Mouse (Mus musculus) heart, postnatal 25 days (tissue): ENCODE results near the gene Ribc2. TPM values are rescaled to one million over a fixed set of nuclear protein-coding genes. Genes with fewer than 3 reads are reported as not detected.
A peak's percentile ranks its signal among the peaks of the same experiment; 100 is the strongest.

Experiments used
- DNase-seq: peaks from one replicate; pipeline ENCODE4 v3.0.0; 2022; ENCODE audit warnings: low spot score
- intact Hi-C: fragments of 180-260 bp; cut with DNase I; formaldehyde crosslinking; loops from one replicate; pipeline ENCODE4 v1.15.1; 2025
- total RNA-seq, 2 experiments: library from RNA; stranded (reverse); gene quantifications; 2 replicates each; pipeline ENCODE4 v1.2.3; 2021

Gene Ribc2
- total RNA-seq: not detected

DNA sequence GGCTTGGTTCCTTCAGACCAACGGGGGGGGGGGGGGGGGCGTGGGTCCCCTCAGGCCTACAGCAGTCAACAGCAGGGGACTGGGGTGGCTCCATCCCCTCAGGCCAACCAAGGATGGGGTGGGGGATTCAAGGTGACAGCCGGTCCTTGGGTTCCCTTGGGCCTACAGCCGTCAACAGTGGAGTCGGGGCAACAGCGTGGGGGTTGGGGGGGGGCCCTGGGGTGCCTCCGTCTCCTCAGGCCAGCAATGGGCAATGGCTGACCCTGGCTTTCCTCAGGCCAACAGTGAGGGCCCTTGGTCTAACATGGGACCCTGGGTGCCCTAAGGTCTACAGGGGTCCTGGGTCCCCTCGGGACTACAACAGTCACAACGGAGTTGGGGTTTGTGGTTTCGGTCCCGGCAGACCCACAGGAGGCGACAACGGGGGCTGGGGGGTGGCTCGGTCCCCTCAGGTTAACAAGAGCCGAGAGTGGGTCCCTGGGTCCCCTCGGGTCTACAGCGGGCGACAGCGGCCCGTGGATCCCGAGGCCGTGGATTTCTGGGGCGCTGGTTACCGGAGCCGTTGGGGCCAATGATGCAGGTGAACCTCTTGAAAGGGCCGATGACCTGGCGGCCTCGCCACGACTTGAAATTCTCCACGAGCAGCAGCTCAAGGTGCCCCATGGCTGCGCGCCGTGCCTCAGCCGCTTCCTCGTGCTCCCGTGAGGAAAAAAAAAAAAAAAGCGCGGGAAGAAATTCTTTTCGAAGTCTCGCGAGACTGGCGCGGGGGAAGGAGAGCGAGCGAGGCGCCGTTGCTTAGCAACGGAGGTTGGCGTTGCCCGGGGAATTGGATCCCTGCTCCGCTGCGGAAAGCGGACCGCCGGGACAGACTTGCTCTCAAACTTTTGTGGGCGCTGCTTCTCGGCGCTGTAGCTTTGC lies at the start of gene Ribc2, which contains the start of gene Smc1b:
Ribc2 (plus strand) TSS at position 804 of the 918 bp plus-strand sequence.
Smc1b (minus strand) TSS at position 690 of the 918 bp plus-strand sequence.
- intact Hi-C loops: no loop called here

DNA sequence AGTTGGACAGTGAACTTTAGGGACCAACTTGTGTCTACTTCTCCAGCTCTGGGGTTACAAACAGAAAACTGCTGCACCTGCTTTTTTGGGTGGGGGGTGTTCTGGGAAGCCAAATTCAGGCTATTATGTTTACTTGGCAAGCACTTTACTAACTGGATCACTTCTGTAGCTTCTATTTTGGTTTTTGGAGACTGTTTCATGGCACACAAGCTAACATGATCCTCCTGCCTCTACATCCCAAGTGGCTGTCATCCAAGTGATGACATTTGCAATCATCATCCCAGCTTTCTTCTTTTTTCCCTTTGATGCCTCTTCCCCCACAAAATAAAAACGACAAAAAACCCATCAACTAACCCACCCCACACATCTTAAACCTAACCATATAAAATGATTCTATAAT lies 46.2 kb upstream of the Ribc2 start:
- intact Hi-C loops: no loop called here
- DNase-seq: no peak

More for the DNA sequence above, at the start of gene Ribc2, which contains the start of gene Smc1b:
- DNase-seq: no peak

DNA sequence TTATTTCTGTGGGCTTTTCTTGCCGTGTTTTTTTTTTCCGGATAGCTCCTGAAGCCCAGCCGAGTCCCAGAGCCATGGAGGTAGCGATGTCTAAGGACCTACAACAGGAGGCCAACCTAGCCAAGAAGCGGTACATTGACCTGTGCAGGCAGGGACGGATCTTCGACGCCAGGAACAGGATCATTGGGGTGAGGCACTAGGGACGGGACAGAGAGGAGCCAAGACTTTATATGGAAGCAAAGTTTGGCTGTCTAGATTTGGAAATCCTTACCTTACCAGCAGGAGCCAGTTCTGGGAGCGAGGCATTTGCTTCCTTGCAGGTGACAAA lies 279 bp downstream of the Ribc2 start:
- DNase-seq: no peak
- intact Hi-C loops: no loop called here

DNA sequence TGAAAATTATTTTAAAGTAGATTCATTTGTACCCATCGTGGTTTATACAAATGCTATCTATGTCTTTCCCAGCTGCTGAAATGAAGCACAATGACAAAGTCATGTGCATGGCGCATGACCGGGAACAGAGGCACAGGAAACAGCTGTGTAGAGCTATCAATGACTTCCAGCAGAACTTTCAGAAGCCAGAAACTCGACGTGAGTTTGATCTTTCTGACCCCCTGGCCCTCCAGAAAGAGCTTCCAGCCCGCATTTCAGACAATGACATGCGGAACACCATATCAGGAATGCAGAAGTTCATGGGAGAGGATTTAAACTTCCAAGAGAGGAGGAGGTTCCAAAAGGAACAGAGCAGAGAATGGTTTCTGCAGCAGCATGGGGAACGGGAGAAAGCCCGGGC lies 3.3 kb downstream of the Ribc2 start:
- intact Hi-C loops: no loop called here
- DNase-seq: no peak

DNA sequence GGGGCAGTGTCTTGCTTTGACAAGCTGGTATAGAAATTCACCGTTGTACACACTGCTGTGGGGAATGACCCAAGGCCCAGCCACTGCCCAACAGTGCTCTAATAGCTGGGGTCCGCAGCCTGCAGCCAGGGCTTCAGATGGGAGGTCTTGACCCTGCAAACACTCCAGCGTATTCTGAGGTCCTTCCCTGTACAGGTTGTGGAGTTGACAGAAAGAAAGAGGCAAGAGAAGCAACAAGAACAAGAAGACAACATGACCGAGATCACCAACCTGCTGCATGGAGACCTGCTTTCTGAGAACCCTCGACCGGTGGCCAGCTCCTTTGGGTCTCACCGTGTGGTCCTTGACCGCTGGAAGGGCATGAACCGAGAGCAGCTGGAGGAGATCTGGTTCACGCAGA lies 9.4 kb downstream of the Ribc2 start:
- DNase-seq: no peak
- intact Hi-C loops: no loop called here

DNA sequence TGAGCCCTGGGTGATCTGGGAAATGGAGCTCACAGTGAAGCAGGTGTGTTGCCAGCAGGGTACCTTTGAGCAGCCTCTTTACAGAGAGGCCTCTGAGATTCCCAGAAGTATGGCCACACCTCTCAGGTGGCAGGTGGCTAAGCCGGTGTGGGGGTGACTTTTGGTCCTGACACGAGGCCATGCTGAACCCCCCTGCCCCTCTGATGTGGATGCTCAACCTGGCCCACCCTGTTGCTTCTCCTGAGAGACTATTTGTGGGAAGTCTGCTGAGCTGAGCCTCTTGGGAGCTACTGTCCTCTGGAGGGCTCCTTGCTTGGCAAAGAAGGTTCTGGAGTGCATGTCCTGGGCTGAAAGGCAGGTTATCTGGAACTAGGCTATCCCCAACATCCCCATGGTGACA lies 10.6 kb downstream of the Ribc2 start:
- intact Hi-C loops: no loop called here
- no peak for DNase-seq

DNA sequence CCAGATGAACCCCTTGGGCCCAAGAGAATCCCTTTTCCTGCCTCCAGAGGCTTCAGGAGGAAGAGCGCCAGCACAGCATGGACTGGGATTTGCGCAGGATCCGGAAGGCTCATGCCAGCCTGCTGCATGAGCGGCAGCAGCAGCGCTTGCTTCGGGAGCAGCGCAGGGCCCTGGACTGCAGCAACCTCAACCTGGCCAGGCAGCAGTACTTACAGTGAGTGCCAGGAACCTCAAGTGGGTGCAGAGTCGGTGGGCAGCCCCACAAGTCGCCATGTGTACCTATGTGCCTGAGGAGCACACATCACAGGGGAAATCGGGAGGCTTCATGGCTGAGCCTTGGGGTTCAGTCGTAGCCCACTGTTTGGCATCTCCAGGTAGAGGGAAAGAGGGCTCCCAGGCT lies 11.3 kb downstream of the Ribc2 start:
- no peak for DNase-seq
- intact Hi-C loops: no loop called here

DNA sequence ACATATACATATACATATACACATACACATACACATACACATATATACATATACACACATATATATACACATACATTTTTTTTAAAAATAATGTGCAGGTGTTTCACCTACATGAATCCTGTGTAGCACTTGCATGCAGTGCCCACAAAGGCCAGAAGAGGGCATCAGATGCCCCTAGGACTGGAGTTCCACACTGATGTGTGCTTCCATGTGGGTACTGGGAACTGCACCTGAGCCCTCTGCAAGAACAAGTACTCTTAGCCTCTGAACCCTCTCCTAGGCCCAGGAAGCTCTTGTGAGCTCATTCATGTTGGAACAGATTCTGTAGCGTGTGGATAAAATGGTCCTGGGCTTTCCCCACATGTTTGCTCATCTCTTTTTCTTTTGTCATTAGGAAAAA lies 11.9 kb downstream of the Ribc2 start:
- intact Hi-C loops: no loop called here
- no peak for DNase-seq

DNA sequence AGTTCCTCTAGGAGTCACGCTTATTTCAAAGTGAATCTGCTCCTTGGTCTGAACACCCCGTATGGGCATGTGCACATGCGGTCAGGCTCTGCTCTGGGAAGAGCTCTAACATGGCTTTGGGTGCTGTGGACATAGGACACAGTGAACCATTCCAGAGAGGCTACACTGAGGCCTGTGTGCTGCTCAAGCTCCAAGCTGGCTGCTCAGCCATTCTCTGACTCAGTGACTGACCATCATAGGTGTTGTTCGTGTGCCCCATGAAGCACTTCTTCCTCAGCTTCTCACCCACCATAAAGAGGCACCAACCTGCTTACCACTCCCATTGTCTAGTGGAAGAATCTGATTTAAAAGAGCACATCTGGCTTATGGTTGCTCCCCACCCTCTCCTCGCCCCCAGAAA lies 12.4 kb downstream of the Ribc2 start:
- intact Hi-C loops: no loop called here
- DNase-seq: no peak

DNA sequence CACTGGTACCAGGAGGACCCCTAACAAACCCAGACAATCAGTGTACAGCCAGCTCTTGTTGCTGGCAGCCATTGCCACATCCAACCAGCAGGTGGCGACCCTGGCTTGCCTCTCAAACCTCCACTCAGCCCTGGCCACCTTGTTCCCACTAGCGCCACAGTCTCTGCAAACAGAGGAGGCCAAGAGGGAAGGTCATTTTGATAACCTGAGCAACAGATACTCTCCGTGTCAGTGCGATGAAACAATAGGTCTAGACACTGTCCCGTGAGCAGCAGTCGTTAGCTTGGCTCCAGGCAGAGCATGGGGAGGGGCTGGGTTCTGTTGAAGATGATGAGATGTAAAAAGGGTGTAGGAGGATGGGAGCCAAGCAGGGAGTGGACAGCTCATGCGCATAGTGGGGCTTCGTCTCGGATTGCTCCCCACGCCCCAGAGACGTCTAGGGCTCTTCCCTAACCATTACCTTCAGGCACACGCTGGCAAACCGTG lies 19.6 kb downstream of the Ribc2 start:
- peak; percentile 48 for DNase-seq
- intact Hi-C loops: loop anchor here (1.0 kb wide), 3 partner anchors 80 to 107 kb away; no protein-coding TSS in a partner anchor

DNA sequence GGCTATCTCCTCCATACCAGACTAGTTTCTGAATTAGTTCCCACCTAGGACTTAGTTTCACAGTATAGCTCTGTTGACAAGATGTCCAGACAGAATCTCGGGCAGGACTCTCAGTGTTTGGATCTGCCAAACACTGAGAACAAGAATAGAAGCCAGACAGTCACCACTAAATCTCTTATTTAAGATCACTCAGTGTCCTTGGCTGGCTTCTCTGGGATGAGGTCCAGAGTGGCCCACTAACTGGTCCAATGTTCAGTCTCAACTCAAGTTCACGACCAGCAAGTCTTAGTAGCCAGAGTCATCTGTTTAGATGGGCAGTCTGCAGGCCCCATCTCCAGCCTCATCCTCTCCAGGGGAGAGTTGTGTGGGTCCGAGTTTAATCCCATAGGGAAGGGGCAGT lies 20.7 kb downstream of the Ribc2 start:
- intact Hi-C loops: no loop called here
- DNase-seq: peak; percentile 52

DNA sequence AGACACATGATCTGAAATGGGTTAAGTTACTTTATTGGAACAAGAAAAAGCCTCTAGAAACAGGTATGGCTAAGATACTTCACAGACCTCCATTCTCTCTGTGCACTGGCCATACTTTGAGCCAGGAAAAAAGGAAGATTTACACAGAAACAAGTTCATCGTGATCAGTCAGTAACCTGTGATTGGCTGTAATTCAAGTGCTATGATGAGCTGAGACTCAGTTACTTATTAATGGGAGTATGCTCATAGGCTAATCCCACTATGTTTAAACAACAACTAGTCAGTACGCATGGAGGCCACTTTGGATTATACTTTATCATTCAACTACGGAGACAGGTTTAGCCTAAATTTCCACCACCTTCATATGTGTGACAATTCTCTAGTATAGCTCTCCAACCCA lies 22.2 kb downstream of the Ribc2 start:
- intact Hi-C loops: no loop called here
- no peak for DNase-seq

DNA sequence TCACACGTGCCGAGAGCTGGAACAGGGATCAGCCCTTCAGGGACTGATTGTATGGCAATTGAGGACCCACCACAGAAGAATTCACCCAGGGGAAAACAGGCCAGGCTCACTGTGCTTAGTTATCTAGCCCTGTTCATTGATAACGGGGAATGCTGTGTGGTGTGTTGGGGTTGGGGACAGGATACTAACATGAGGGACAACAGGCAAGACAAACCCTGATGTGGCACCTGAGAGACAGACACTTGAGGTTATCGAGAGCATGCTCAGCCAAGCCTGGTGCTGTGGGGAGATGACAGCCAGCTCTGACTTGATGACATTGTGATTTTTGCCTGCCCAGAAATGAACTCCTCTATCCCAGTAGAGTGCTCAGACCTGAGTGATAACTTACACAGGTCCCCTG lies 24.3 kb downstream of the Ribc2 start:
- intact Hi-C loops: no loop called here
- DNase-seq: no peak

DNA sequence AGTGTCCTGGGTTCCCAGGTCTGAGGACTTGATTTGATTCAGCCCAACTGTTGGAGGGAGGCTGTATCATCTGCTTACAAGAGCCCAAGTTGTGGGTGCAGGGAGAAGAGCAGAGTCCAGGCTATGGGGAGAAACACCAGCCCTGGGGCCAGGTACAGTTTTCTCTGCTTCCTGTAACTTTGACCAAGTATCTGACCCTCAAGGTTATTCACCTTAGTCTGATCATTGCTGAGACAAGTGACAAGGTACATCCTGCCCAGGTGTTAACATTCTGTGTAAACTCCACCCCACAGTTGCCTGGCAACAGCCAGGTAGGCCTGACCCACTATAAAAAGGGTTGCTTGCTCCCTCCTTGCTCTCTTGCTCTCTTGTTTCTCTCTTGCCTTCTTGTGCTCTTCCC lies 29.5 kb downstream of the Ribc2 start:
- intact Hi-C loops: loop anchor here (10.0 kb wide), 1 partner anchor 423 kb away; the partner anchor contains the start of gene Wnt7b
- no peak for DNase-seq

DNA sequence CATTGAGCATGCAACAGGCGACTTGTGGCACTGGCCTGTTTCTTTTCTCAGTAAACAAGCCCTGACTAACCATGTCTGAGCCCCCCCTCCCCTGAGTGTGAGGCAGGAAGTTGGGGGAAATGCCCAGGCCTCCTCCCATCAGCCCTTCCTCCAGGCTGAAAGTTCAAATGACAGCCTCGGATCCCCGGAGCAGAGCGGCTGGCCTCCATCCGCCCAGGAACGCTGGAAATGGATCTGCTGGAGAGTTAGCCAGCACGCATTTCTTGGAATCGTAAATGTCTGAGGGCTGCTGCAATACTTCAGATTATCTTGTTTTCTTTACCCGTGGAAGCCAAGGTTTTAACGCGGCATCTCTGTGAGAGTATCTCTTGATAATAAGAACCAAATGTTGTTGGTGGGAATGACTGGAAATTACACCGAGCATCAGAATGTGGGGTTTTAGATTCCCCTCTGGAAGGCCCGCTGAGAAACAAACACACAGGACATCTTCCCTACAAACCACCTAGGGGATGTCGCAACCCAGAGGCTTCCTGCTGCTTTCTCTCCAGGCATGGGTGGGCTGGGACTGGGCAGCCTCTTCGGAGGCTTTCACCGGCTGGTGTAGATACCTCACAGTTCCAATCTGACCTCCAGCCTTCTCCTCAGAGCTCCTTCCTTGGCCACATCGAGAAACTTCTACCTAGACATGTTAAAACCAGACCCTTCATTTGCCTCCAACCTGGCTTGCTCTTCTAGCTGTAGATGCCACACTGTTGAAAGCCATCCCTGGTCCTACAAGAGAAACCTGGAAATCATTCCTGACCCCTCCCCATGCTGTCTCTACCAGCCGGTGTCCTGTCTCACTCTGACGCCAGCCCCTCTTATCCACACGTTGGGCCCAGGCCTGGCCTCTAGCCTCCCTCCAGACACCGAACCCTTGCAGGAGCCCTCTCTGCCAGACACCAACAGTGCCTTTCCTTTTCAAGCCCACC lies 31.1 kb downstream of the Ribc2 start:
- intact Hi-C loops: loop anchor here (10.0 kb wide), 1 partner anchor 422 kb away; the partner anchor contains the start of gene Wnt7b

DNA sequence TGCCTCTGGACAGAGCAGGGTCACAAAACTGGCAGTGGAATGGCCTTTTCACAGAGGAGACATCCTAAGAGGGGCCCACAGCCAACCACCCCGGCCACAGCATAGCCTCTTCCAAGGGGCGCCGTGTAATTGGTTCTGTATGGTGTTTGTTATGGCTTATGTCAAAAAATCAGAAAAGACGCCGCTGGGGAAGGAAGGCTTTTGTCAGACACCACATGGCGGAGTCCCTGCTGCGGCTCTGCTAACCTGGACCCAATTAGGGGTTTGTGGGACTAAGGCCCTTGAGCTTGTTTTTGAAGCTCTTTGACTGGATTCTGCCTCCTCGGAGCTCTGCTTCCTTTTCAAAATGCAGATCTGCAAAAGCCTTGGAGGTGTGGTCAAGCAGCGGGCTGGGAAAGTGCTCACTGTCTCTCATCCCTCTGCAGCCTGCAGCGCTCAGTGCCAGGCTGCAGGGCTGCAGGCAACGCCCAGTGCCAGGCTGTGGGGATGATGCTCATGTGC lies 34.6 kb downstream of the Ribc2 start:
- DNase-seq: no peak
- intact Hi-C loops: loop anchor here (10.0 kb wide), 1 partner anchor 418 kb away; the partner anchor contains the start of gene Wnt7b

More for the DNA sequence above, 31.1 kb downstream of the Ribc2 start:
- peak; percentile 69 for DNase-seq

DNA sequence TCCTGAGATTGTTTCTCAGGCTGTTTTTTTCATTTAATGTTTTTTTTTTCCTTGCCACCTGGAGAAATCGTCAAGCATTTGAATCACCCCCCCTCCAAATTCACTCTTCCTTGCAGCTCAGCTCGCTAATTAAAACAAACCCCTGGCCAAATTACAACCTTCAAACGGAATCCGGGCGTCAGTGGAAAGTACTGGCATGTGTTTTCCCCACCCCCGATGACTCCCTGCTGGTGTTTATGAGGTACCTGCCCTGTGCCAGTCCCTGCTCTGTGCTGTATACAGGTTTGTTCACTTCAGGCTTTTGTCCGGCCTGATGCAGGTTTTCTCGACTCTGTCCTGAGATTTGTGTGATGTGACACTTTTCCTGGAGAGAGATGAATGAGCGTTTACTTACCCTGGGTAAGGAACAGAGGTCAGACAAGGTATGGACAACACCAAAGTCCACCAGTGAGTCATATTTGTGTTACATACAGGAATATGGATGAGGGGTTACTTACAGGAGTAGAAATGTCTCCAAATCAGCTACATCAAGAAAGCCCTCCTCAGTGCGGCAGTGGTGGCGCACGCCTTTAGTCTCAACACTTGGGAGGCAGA lies 35.3 kb downstream of the Ribc2 start:
- DNase-seq: no peak
- intact Hi-C loops: loop anchor here (10.0 kb wide), 1 partner anchor 418 kb away; the partner anchor contains the start of gene Wnt7b

DNA sequence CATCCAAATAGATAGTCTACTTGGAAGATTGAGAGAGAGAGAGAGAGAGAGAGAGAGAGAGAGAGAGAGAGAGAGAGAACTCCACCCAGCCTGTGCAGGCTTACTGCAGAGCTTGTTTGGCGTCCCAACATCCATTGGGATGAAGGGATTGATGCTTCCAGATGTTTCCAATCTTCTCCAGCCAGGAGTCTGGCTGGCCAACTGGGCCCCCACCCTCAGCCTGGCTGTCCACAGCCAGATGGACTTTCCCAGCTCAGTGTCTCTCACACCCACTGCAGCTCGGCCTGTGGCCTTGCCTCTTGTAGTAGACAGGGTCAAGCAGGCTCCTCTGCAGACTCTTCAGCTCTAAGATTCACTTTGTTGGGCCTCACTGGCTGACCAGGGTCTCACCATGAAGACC lies 40.2 kb downstream of the Ribc2 start:
- peak; percentile 75 for DNase-seq
- intact Hi-C loops: no loop called here

DNA sequence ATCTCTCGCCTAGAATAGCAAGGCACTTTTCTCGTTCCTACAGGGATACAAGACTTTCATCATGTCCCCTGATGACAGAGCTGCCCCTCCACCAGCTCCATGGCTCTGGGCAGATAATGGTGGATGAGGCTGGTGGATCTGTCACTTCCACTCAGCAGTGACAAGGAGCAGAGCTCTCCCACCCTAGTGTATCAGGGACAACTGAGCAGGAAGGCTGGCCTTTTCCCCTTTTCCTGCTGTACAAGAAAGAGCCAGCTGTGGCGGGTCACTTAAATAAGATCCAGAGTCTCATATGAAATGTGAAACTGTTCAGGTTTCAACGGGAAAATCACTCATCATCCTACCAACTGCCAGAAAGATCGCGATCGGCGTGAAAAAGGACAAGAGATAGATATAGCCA lies 41.5 kb downstream of the Ribc2 start:
- intact Hi-C loops: no loop called here
- DNase-seq: no peak

DNA sequence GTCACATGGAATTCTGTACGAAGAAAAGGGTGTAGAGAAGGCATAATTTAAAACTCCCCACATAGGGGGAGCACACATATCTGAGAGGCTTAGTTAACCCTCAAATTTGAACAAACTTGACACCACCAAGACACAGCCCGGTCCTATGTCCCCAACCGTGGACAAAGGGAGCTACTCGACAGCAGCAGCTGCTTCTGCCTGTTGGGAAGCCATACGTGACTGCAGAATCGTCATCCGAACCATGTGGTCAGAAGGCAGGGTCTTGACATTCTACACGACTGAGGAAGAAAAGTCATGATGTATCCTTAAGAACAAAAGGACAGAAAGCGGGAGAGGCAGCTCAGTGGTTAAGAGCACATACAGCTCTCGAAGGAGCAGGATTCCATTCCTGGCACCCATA lies 42.2 kb downstream of the Ribc2 start:
- intact Hi-C loops: no loop called here
- no peak for DNase-seq
